Mouse (Mus musculus): ENCODE results near the gene Ppp1r12b. TPM values are rescaled to one million over a fixed set of nuclear protein-coding genes. Genes with fewer than 3 reads are reported as not detected.
A peak's percentile ranks its signal among the peaks of the same experiment; 100 is the strongest.

Ppp1r12b gene
- polyA plus RNA-seq, 1 experiment from 2014 or later: 18.0 TPM

GRCm38 (mm10) chr1:134770312-134770711 is 185.4 kb downstream of the Ppp1r12b start:
- Histone ChIP-seq H3K27me3 (replicated peaks) (no peaks in the 10 kb centered on the region), H3K36me3 (0 out of 2 replicates have a peak, but pooled peaks cover 8% of the 10 kb centered on the region), H3K4me2 (replicated peaks) (no peak overlapping the region), H3K9ac (no peak overlapping the region), H3K4me1 (replicated peaks) (peaks cover 39% of the 10 kb centered on the region), H3K9me3 (no peaks in the 10 kb centered on the region), H3K27ac (peak overlapping the region; percentile 58; the same call in 1 of the 2 replicates), H3K4me3 (replicated peaks) (no peak overlapping the region)
- ATAC-seq: no peak
- 97% methylated on average over 5 of the region's 5 CpGs for WGBS

- ATAC-seq: no peak
- Histone ChIP-seq H3K4me2 (replicated peaks) (no peak overlapping the region), H3K27ac (peak overlapping the region; percentile 85; the same call in 1 of the 2 replicates), H3K9me3 (no peaks in the 10 kb centered on the region), H3K27me3 (replicated peaks) (no peaks in the 10 kb centered on the region), H3K4me3 (replicated peaks) (no peak overlapping the region), H3K9ac (no peak overlapping the region), H3K4me1 (replicated peaks) (peaks cover 24% of the 10 kb centered on the region), H3K36me3 (0 out of 2 replicates have a peak, but pooled peaks cover 6% of the 10 kb centered on the region)
- WGBS: 78% methylated on average over 4 of the region's 4 CpGs
Observed at GRCm38 (mm10) chr1:134766448-134766847, 189.3 kb downstream of the Ppp1r12b start.

DNA sequence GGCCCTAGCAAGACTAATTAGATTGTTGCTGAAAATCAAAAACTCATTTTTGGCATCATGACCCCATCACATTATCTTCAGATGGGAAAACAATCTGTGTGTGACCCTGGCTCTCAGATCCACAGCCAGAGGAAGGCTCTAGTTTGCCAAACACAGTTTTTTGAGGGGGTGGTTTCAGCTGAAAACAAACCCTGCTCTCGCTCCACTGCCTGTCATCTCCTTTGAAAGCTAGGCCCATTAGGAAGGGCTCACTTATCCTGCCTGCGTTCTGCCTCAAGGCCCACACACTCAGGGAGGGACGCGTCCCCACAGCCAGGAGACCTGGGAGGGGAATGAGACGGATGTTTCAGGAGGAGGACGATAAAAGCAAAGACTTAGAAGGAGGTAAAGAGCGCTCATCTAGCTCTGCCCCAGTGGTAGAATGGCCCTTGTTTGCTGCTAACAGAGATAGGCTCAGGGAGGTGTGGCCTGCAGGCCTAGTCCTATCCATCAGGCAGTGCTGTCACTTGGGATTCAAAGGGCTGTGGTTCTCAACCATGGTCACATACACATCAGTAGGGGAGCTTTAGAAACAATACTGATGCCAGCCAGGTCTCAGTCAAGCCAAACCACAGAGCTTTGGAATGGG is 190.8 kb downstream of the Ppp1r12b start:
- Histone ChIP-seq H3K27ac (peak overlapping the region; percentile 85), H3K9me3 (no peaks in the 10 kb centered on the region), H3K4me3 (replicated peaks) (no peak overlapping the region), H3K4me1 (replicated peaks) (peaks cover 23% of the 10 kb centered on the region), H3K27me3 (replicated peaks) (no peaks in the 10 kb centered on the region), H3K9ac (no peak overlapping the region), H3K36me3 (0 out of 2 replicates have a peak, but pooled peaks cover 4% of the 10 kb centered on the region), H3K4me2 (replicated peaks) (no peak overlapping the region)
- no peak for ATAC-seq
- 34% methylated on average over 7 of the region's 7 CpGs for WGBS

DNA sequence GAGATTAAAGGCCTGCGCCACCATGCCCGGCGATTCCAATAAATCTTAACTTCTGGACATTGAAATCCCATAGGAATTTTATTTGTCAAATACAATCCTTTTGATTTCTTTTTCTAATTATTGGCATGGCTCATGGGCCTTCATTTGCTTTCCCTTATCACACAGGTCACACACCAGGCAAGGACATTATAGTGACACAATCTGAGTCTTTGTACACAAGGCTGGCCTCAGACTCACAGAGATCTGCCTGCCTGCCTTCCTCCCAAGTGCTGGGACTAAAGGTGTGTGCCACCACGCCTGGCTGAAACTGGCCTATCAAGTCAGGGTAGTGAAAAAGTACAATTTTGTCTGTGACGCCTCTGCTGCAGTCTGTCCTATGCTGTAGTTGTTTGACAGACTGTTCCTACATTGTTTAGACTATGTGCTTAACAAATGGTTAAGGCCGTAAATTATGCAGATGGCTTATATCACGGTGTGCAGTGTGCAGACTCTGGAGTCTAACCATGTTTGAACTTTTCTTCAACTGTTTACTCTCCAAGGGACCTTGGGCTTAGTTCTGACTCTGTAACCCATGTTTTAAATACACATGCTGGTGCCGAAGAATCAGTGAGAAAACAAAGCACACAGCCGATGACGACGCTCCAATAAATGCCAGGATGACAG is 191.8 kb downstream of the Ppp1r12b start:
- 33% methylated on average over 11 of the region's 11 CpGs for WGBS
- H3K9ac ChIP-seq: no peak overlapping the region
- peak overlapping the region; percentile 85 for H3K27ac ChIP-seq
- no peaks in the 10 kb centered on the region for H3K27me3 ChIP-seq (replicated peaks)
- H3K36me3 ChIP-seq: peaks cover 13% of the 10 kb centered on the region; the same call in 1 of the 2 replicates
- H3K4me2 ChIP-seq (replicated peaks): no peak overlapping the region
- H3K9me3 ChIP-seq: no peaks in the 10 kb centered on the region
- peaks cover 23% of the 10 kb centered on the region for H3K4me1 ChIP-seq (replicated peaks)
- no peak overlapping the region for H3K4me3 ChIP-seq (replicated peaks)
- ATAC-seq: peak; percentile 88

- Histone ChIP-seq H3K4me3 (replicated peaks) (no peak overlapping the region), H3K4me2 (replicated peaks) (no peak overlapping the region), H3K27ac (no peak overlapping the region), H3K4me1 (replicated peaks) (peaks cover 23% of the 10 kb centered on the region), H3K9ac (no peak overlapping the region), H3K36me3 (peaks cover 16% of the 10 kb centered on the region; the same call in 1 of the 2 replicates), H3K27me3 (replicated peaks) (no peaks in the 10 kb centered on the region), H3K9me3 (no peaks in the 10 kb centered on the region)
- 96% methylated on average over 4 of the region's 4 CpGs for WGBS
- ATAC-seq: no peak
Observed at GRCm38 (mm10) chr1:134763250-134763649, 192.5 kb downstream of the Ppp1r12b start.

GRCm38 (mm10) chr1:134761534-134761933 is 194.2 kb downstream of the Ppp1r12b start:
- Histone ChIP-seq H3K36me3 (peaks cover 17% of the 10 kb centered on the region; the same call in 1 of the 2 replicates), H3K27ac (no peak overlapping the region), H3K9me3 (no peaks in the 10 kb centered on the region), H3K4me3 (replicated peaks) (no peak overlapping the region), H3K4me1 (replicated peaks) (peaks cover 31% of the 10 kb centered on the region), H3K9ac (no peak overlapping the region), H3K4me2 (replicated peaks) (no peak overlapping the region), H3K27me3 (replicated peaks) (no peaks in the 10 kb centered on the region)
- WGBS: 78% methylated on average over 7 of the region's 7 CpGs
- no peak for ATAC-seq

GRCm38 (mm10) chr1:134760642-134761041 is 195.1 kb downstream of the Ppp1r12b start:
- Histone ChIP-seq H3K4me2 (replicated peaks) (no peak overlapping the region), H3K27me3 (replicated peaks) (no peaks in the 10 kb centered on the region), H3K4me1 (replicated peaks) (peaks cover 36% of the 10 kb centered on the region), H3K36me3 (peaks cover 17% of the 10 kb centered on the region; the same call in 1 of the 2 replicates), H3K9me3 (no peaks in the 10 kb centered on the region), H3K4me3 (replicated peaks) (no peak overlapping the region), H3K9ac (no peak overlapping the region), H3K27ac (no peak overlapping the region)
- 78% methylated on average over 5 of the region's 5 CpGs for WGBS
- no peak for ATAC-seq

DNA sequence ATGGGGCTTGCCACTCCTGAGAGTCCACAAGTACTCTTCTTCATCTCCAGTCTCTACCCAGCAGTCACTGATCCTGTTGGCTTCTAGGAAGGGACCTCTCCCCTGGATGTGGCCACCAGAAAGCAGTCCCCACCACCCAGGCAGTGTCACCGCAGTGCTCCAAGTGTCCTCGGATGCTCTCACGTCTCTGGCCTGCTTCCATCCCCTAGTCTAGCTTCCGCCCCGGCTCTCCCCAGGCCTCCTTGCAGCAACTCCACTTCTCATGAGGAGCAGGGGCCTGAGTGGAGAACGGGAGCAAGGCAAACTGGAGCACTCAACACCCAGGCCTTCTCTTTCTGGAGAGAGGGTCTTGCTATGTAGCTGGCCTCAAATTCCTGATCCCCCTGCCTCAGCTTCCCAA is 196.6 kb downstream of the Ppp1r12b start:
- H3K27me3 ChIP-seq (replicated peaks): no peaks in the 10 kb centered on the region
- no peak overlapping the region for H3K9ac ChIP-seq
- H3K4me3 ChIP-seq (replicated peaks): no peak overlapping the region
- H3K36me3 ChIP-seq: peaks cover 17% of the 10 kb centered on the region; the same call in 1 of the 2 replicates
- WGBS: 88% methylated on average over 6 of the region's 6 CpGs
- no peak for ATAC-seq
- no peak overlapping the region for H3K4me2 ChIP-seq (replicated peaks)
- H3K4me1 ChIP-seq (replicated peaks): peaks cover 33% of the 10 kb centered on the region
- H3K27ac ChIP-seq: no peak overlapping the region
- H3K9me3 ChIP-seq: no peaks in the 10 kb centered on the region

- no peak for ATAC-seq
- no peak overlapping the region for H3K9ac ChIP-seq
- WGBS: 46% methylated on average over 3 of the region's 3 CpGs
- peaks cover 46% of the 10 kb centered on the region for H3K4me1 ChIP-seq (replicated peaks)
- H3K4me3 ChIP-seq (replicated peaks): no peak overlapping the region
- no peaks in the 10 kb centered on the region for H3K9me3 ChIP-seq
- H3K27ac ChIP-seq: peak overlapping the region; percentile 38
- no peaks in the 10 kb centered on the region for H3K27me3 ChIP-seq (replicated peaks)
- H3K4me2 ChIP-seq (replicated peaks): no peak overlapping the region
- H3K36me3 ChIP-seq: peaks cover 17% of the 10 kb centered on the region; the same call in 1 of the 2 replicates
Observed at GRCm38 (mm10) chr1:134757230-134757629, 198.5 kb downstream of the Ppp1r12b start.

DNA sequence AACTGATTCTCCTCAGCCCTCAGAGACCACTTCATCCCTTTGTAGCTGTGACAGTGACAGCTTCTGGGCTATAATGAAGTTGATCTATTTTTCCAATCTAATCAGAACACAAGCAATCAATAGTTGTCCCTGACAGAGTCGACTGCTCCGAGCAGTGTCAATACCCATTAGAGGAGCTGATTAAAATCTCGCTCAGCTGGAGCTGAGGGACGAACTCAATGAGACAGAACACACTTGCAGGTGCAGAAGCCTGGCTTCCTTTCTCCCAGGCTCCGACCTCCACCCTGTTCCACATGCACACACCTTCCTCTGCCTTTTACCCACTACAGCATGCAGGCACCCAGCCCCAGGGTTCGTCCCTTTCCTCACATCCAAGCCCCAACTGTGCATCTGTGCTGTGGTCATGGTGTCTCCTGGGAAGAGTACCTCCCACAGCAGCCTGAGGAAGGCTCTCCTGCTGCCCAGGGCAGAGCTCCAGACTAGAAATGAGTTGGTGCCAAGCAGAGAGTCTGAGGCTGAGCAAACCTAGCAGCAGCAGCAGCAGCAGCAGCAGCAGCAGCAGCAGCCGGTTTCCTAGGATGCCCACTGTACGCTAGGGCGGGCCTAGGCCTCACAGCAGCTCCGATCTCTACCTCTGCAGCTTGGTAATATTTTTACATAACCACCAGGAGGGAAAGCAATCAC is 199.4 kb downstream of the Ppp1r12b start:
- Histone ChIP-seq H3K9ac (no peak overlapping the region), H3K4me2 (replicated peaks) (no peak overlapping the region), H3K27me3 (replicated peaks) (no peaks in the 10 kb centered on the region), H3K27ac (peak overlapping the region; percentile 52; the same call in 1 of the 2 replicates), H3K4me1 (replicated peaks) (peaks cover 53% of the 10 kb centered on the region), H3K36me3 (peaks cover 17% of the 10 kb centered on the region; the same call in 1 of the 2 replicates), H3K4me3 (replicated peaks) (no peak overlapping the region), H3K9me3 (no peaks in the 10 kb centered on the region)
- no peak for ATAC-seq
- 76% methylated on average over 10 of the region's 10 CpGs for WGBS

- Histone ChIP-seq H3K4me3 (replicated peaks) (no peak overlapping the region), H3K9ac (no peak overlapping the region), H3K27me3 (replicated peaks) (no peaks in the 10 kb centered on the region), H3K4me2 (replicated peaks) (no peak overlapping the region), H3K27ac (peak overlapping the region; percentile 52), H3K9me3 (no peaks in the 10 kb centered on the region), H3K4me1 (replicated peaks) (peaks cover 53% of the 10 kb centered on the region), H3K36me3 (peaks cover 17% of the 10 kb centered on the region; the same call in 1 of the 2 replicates)
- 55% methylated on average over 13 of the region's 13 CpGs for WGBS
- no peak for ATAC-seq
Observed at GRCm38 (mm10) chr1:134755548-134756189, 200.1 kb downstream of the Ppp1r12b start.

DNA sequence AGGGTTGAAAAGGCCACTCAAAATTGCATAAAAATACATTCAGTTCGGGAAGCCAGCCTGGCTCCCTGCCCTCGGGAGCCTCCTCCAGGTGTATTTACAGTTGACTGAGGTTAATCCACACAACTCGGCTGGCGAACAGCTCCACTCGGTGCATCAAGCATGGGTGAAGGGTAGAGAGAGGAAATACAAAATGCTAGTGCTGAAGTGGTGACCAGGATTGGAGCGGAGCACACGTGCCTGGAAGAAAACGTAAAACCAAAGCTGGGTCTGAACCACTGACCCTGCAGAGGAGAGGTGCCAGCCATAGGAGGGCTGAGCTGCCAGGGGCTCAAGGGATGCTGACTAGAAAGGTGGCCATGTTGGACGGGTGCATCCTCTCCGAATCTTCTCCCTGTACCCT is 200.9 kb downstream of the Ppp1r12b start:
- 62% methylated on average over 10 of the region's 10 CpGs for WGBS
- Histone ChIP-seq H3K4me3 (replicated peaks) (no peak overlapping the region), H3K27me3 (replicated peaks) (no peaks in the 10 kb centered on the region), H3K4me1 (replicated peaks) (peaks cover 60% of the 10 kb centered on the region), H3K4me2 (replicated peaks) (no peak overlapping the region), H3K9ac (no peak overlapping the region), H3K36me3 (peaks cover 13% of the 10 kb centered on the region; the same call in 1 of the 2 replicates), H3K9me3 (no peaks in the 10 kb centered on the region), H3K27ac (peak overlapping the region; percentile 52; the same call in 1 of the 2 replicates)
- ATAC-seq: no peak
